14 mouse cellular contexts compared by ENCODE assay signal in the genomic region with DNA sequence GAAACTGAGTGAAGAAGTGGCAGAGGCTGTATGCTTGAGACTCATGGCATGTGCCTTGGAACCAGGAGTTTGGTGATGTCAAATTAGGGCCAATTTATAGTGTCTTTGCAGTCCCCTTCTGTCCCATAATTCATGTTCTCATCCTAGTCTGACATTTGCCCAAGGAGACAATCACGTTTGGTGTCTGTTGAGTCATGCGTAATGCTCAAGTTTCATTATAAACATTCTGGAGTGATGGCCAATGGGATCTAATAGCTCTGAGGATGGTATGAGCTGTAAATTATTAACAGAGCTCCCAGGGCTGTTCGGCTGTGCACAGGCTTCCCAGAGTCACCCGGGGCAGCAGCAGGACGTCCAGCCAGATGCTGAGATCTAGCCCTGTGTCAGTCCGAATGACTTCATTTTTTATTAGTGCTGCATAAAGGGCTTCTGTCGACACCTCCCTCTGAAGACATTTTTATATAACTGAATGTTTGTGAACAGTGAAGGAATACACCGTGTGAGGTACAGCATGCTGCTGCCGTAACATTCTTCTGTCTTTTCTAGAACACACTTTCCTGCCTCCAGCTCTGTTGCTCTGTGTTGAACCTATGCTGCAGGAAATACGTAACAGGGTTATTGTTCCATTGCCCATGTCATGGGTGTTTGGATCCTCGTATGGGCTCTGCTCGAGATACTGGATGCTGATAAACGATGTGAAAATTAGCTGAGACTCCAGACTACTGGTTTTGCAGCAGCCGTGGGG.
DNase-seq lines count a peak whose midpoint lies in the region; ATAC-seq and TF ChIP-seq lines count a peak whose summit lies in the region.
"Had no signal": no experiment of that assay in that cellular context is flagged by ENCODE, and none has a peak within 500 bp of the region (broad histone marks: within the 10 kb centered on the region; RNA-seq: fewer than 3 reads in every experiment).

No protein-coding gene starts in this region.

- H3K4me3 ChIP-seq in midbrain, postnatal 0 days (ENCODE audit: low read depth, low read length) = no peak overlapping the region
- H3K4me3 ChIP-seq in midbrain, embryonic 13.5 days (replicated peaks) = no peak overlapping the region
- no peak overlapping the region for H3K4me3 ChIP-seq in limb, embryonic 15.5 days
- H3K4me3 ChIP-seq: heart, adult 2 months had no signal

- no peak overlapping the region for H3K9ac ChIP-seq in midbrain, postnatal 0 days (replicated peaks; ENCODE audit: low read length, poor library complexity, severe bottlenecking)
- H3K9ac ChIP-seq in midbrain, embryonic 13.5 days (replicated peaks) = no peak overlapping the region
- H3K9ac ChIP-seq in limb, embryonic 15.5 days = no peak overlapping the region

- H3K4me2 ChIP-seq in midbrain, postnatal 0 days (ENCODE audit: low read depth, low read length, poor library complexity, severe bottlenecking) = no peak overlapping the region
- no peak overlapping the region for H3K4me2 ChIP-seq in midbrain, embryonic 13.5 days (replicated peaks)
- no peak overlapping the region for H3K4me2 ChIP-seq in limb, embryonic 15.5 days

- H3K27ac ChIP-seq in midbrain, postnatal 0 days (ENCODE audit: low read depth, low read length) = no peak overlapping the region
- no peak overlapping the region for H3K27ac ChIP-seq in midbrain, embryonic 13.5 days
- H3K27ac ChIP-seq in limb, embryonic 15.5 days = 0 out of 2 replicates have a peak overlapping the region, but pooled peaks have one; percentile 6
- H3K27ac ChIP-seq: heart, adult 2 months had no signal

- no peaks in the 10 kb centered on the region for H3K36me3 ChIP-seq in midbrain, postnatal 0 days (ENCODE audit: insufficient read depth, low read length)
- H3K36me3 ChIP-seq in midbrain, embryonic 13.5 days = no peaks in the 10 kb centered on the region
- H3K36me3 ChIP-seq in limb, embryonic 15.5 days = no peaks in the 10 kb centered on the region

- no peak for TF ChIP-seq CTCF in midbrain, postnatal 0 days (IDR thresholded peaks at IDR 0.05)

- H3K9me3 ChIP-seq in midbrain, postnatal 0 days (ENCODE audit: low read length) = no peaks in the 10 kb centered on the region
- H3K9me3 ChIP-seq in midbrain, embryonic 13.5 days = no peaks in the 10 kb centered on the region
- no peaks in the 10 kb centered on the region for H3K9me3 ChIP-seq in limb, embryonic 15.5 days

- peak; percentile 8 for DNase-seq in midbrain, postnatal 0 days (ENCODE audit: low spot score)
- peak; percentile 26 to 39 for DNase-seq in kidney, adult 8-10 months
- DNase-seq in frontal cortex, adult 2 months (ENCODE audit: extremely low spot score in 1 of 2, low spot score in 1 of 2) = no peak
- no peak for DNase-seq in right cerebral cortex, adult 18-20 months
- DNase-seq in spleen, adult 12 weeks (ENCODE audit: low spot score) = no peak
- DNase-seq in left cerebral cortex, postnatal 14 days (ENCODE audit: low spot score in 2 of 2) = no peak
- DNase-seq: heart, adult 2 months; liver; midbrain, embryonic 14.5 days; thymus, postnatal 36 days had no signal

- no peak for ATAC-seq in midbrain, postnatal 0 days (ENCODE audit: low FRiP score)
- ATAC-seq in midbrain, embryonic 13.5 days = no peak
- no peak for ATAC-seq in limb, embryonic 15.5 days (ENCODE audit: insufficient number of reproducible peaks, low FRiP score, low TSS enrichment, low read depth)
- ATAC-seq: activated CD4-positive, CD25-positive, alpha-beta regulatory T cell, adult 4 months; inflammation-experienced regulatory T-cells, adult 6 months had no signal

- intact Hi-C loops in left cerebral cortex, postnatal 14 days (cut with DNase I) = no loop called here

- 66% methylated on average over 14 of the region's 14 CpGs for WGBS in midbrain, postnatal 0 days
- 79% methylated on average over 14 of the region's 14 CpGs for WGBS in midbrain, embryonic 13.5 days
- 14% methylated on average over 14 of the region's 14 CpGs for WGBS in limb, embryonic 15.5 days

- no peaks in the 10 kb centered on the region for H3K27me3 ChIP-seq in midbrain, postnatal 0 days (ENCODE audit: insufficient read depth, low read length)
- no peaks in the 10 kb centered on the region for H3K27me3 ChIP-seq in midbrain, embryonic 13.5 days
- no peaks in the 10 kb centered on the region for H3K27me3 ChIP-seq in limb, embryonic 15.5 days

- H3K4me1 ChIP-seq in midbrain, postnatal 0 days (ENCODE audit: insufficient read depth, low read length) = no peaks in the 10 kb centered on the region
- H3K4me1 ChIP-seq in midbrain, embryonic 13.5 days (replicated peaks) = no peaks in the 10 kb centered on the region
- peaks cover 7% of the 10 kb centered on the region; the same call in 1 of the 2 replicates for H3K4me1 ChIP-seq in limb, embryonic 15.5 days

Comparison
In these comparisons a context has a peak if more than half of its experiments do, and no peak if none do; other contexts are left out.
1. DNase-seq: peak in midbrain, postnatal 0 days (single experiment) and kidney, adult 8-10 months (2 of 2); none in frontal cortex, adult 2 months (0 of 2), right cerebral cortex, adult 18-20 months (single experiment), spleen, adult 12 weeks (single experiment) and left cerebral cortex, postnatal 14 days (0 of 2).